Mouse (Mus musculus): ENCODE measurements around the gene Babam2. TPM values are rescaled to one million over a fixed set of nuclear protein-coding genes. Genes with fewer than 3 reads are reported as not detected.

Gene Babam2
- polyA plus RNA-seq, 1 experiment: 92.8 TPM

- Histone ChIP-seq H3K27me3 (ENCODE audit: control insufficient read depth, insufficient read depth, low read length, poor library complexity, severe bottlenecking) (no peaks in the 10 kb centered on the region), H3K27ac (ENCODE audit: insufficient read depth, low read length) (no peak overlapping the region), H3K36me3 (ENCODE audit: control insufficient read depth, insufficient read depth, low read length, poor library complexity, severe bottlenecking) (no peaks in the 10 kb centered on the region), H3K4me1 (ENCODE audit: control insufficient read depth, insufficient read depth, low read length) (no peaks in the 10 kb centered on the region), H3K9me3 (replicated peaks; ENCODE audit: control insufficient read depth, insufficient read depth, low read length, poor library complexity, severe bottlenecking) (no peaks in the 10 kb centered on the region; the same call in 1 of the 2 replicates), H3K4me3 (ENCODE audit: low read depth, low read length) (no peak overlapping the region), H3K9ac (ENCODE audit: low read depth, poor library complexity, severe bottlenecking) (no peak overlapping the region)
- TF ChIP-seq EP300 (IDR thresholded peaks at IDR 0.05; ENCODE audit: insufficient read depth, low read depth, low read length): no peak
- TF ChIP-seq POLR2A (IDR thresholded peaks at IDR 0.05; ENCODE audit: insufficient read depth, low read length): no peak
- no peak for TF ChIP-seq CTCF (IDR thresholded peaks at IDR 0.05; ENCODE audit: low read depth, low read length)
Observed at GRCm38 (mm10) chr5:32069096-32069495, 371.6 kb downstream of the Babam2 start.

- H3K9ac ChIP-seq (ENCODE audit: low read depth, poor library complexity, severe bottlenecking): no peak overlapping the region
- H3K36me3 ChIP-seq (ENCODE audit: control insufficient read depth, insufficient read depth, low read length, poor library complexity, severe bottlenecking): no peaks in the 10 kb centered on the region
- TF ChIP-seq EP300 (IDR thresholded peaks at IDR 0.05; ENCODE audit: insufficient read depth, low read depth, low read length) (no peak), POLR2A (IDR thresholded peaks at IDR 0.05; ENCODE audit: insufficient read depth, low read length) (no peak), CTCF (IDR thresholded peaks at IDR 0.05; ENCODE audit: low read depth, low read length) (no peak)
- H3K27me3 ChIP-seq (ENCODE audit: control insufficient read depth, insufficient read depth, low read length, poor library complexity, severe bottlenecking): no peaks in the 10 kb centered on the region
- H3K27ac ChIP-seq (ENCODE audit: insufficient read depth, low read length): no peak overlapping the region
- no peaks in the 10 kb centered on the region for H3K4me1 ChIP-seq (ENCODE audit: control insufficient read depth, insufficient read depth, low read length)
- H3K9me3 ChIP-seq (replicated peaks; ENCODE audit: control insufficient read depth, insufficient read depth, low read length, poor library complexity, severe bottlenecking): no peaks in the 10 kb centered on the region
- H3K4me3 ChIP-seq (ENCODE audit: low read depth, low read length): no peak overlapping the region
Observed at GRCm38 (mm10) chr5:32069566-32070169, 372.2 kb downstream of the Babam2 start.

- Histone ChIP-seq H3K27me3 (ENCODE audit: control insufficient read depth, insufficient read depth, low read length, poor library complexity, severe bottlenecking) (no peaks in the 10 kb centered on the region), H3K36me3 (ENCODE audit: control insufficient read depth, insufficient read depth, low read length, poor library complexity, severe bottlenecking) (no peaks in the 10 kb centered on the region), H3K27ac (ENCODE audit: insufficient read depth, low read length) (no peak overlapping the region), H3K4me1 (ENCODE audit: control insufficient read depth, insufficient read depth, low read length) (no peaks in the 10 kb centered on the region), H3K4me3 (ENCODE audit: low read depth, low read length) (no peak overlapping the region), H3K9ac (ENCODE audit: low read depth, poor library complexity, severe bottlenecking) (no peak overlapping the region), H3K9me3 (replicated peaks; ENCODE audit: control insufficient read depth, insufficient read depth, low read length, poor library complexity, severe bottlenecking) (no peaks in the 10 kb centered on the region)
- TF ChIP-seq CTCF (IDR thresholded peaks at IDR 0.05; ENCODE audit: low read depth, low read length) (no peak), POLR2A (IDR thresholded peaks at IDR 0.05; ENCODE audit: insufficient read depth, low read length) (no peak), EP300 (IDR thresholded peaks at IDR 0.05; ENCODE audit: insufficient read depth, low read depth, low read length) (no peak)
Observed at GRCm38 (mm10) chr5:32070781-32071180, 373.3 kb downstream of the Babam2 start.

- Histone ChIP-seq H3K4me1 (ENCODE audit: control insufficient read depth, insufficient read depth, low read length) (no peaks in the 10 kb centered on the region), H3K4me3 (ENCODE audit: low read depth, low read length) (no peak overlapping the region), H3K27ac (ENCODE audit: insufficient read depth, low read length) (no peak overlapping the region), H3K27me3 (ENCODE audit: control insufficient read depth, insufficient read depth, low read length, poor library complexity, severe bottlenecking) (no peaks in the 10 kb centered on the region), H3K36me3 (ENCODE audit: control insufficient read depth, insufficient read depth, low read length, poor library complexity, severe bottlenecking) (no peaks in the 10 kb centered on the region), H3K9ac (ENCODE audit: low read depth, poor library complexity, severe bottlenecking) (no peak overlapping the region), H3K9me3 (replicated peaks; ENCODE audit: control insufficient read depth, insufficient read depth, low read length, poor library complexity, severe bottlenecking) (no peaks in the 10 kb centered on the region)
- TF ChIP-seq POLR2A (IDR thresholded peaks at IDR 0.05; ENCODE audit: insufficient read depth, low read length) (no peak), CTCF (IDR thresholded peaks at IDR 0.05; ENCODE audit: low read depth, low read length) (no peak), EP300 (IDR thresholded peaks at IDR 0.05; ENCODE audit: insufficient read depth, low read depth, low read length) (no peak)
Observed at GRCm38 (mm10) chr5:32071314-32071713, 373.8 kb downstream of the Babam2 start.

GRCm38 (mm10) chr5:32071824-32072223 lies 374.3 kb downstream of the Babam2 start:
- H3K27ac ChIP-seq (ENCODE audit: insufficient read depth, low read length): no peak overlapping the region
- H3K9me3 ChIP-seq (replicated peaks; ENCODE audit: control insufficient read depth, insufficient read depth, low read length, poor library complexity, severe bottlenecking): no peaks in the 10 kb centered on the region
- no peaks in the 10 kb centered on the region for H3K36me3 ChIP-seq (ENCODE audit: control insufficient read depth, insufficient read depth, low read length, poor library complexity, severe bottlenecking)
- H3K27me3 ChIP-seq (ENCODE audit: control insufficient read depth, insufficient read depth, low read length, poor library complexity, severe bottlenecking): no peaks in the 10 kb centered on the region
- no peak for TF ChIP-seq EP300 (IDR thresholded peaks at IDR 0.05; ENCODE audit: insufficient read depth, low read depth, low read length)
- no peak for TF ChIP-seq CTCF (IDR thresholded peaks at IDR 0.05; ENCODE audit: low read depth, low read length)
- no peak for TF ChIP-seq POLR2A (IDR thresholded peaks at IDR 0.05; ENCODE audit: insufficient read depth, low read length)
- no peak overlapping the region for H3K4me3 ChIP-seq (ENCODE audit: low read depth, low read length)
- no peaks in the 10 kb centered on the region for H3K4me1 ChIP-seq (ENCODE audit: control insufficient read depth, insufficient read depth, low read length)
- no peak overlapping the region for H3K9ac ChIP-seq (ENCODE audit: low read depth, poor library complexity, severe bottlenecking)

- Histone ChIP-seq H3K4me3 (ENCODE audit: low read depth, low read length) (no peak overlapping the region), H3K27me3 (ENCODE audit: control insufficient read depth, insufficient read depth, low read length, poor library complexity, severe bottlenecking) (no peaks in the 10 kb centered on the region), H3K36me3 (ENCODE audit: control insufficient read depth, insufficient read depth, low read length, poor library complexity, severe bottlenecking) (no peaks in the 10 kb centered on the region), H3K9ac (ENCODE audit: low read depth, poor library complexity, severe bottlenecking) (no peak overlapping the region), H3K4me1 (ENCODE audit: control insufficient read depth, insufficient read depth, low read length) (no peaks in the 10 kb centered on the region), H3K27ac (ENCODE audit: insufficient read depth, low read length) (no peak overlapping the region), H3K9me3 (replicated peaks; ENCODE audit: control insufficient read depth, insufficient read depth, low read length, poor library complexity, severe bottlenecking) (no peaks in the 10 kb centered on the region)
- TF ChIP-seq POLR2A (IDR thresholded peaks at IDR 0.05; ENCODE audit: insufficient read depth, low read length): no peak
- TF ChIP-seq EP300 (IDR thresholded peaks at IDR 0.05; ENCODE audit: insufficient read depth, low read depth, low read length): no peak
- no peak for TF ChIP-seq CTCF (IDR thresholded peaks at IDR 0.05; ENCODE audit: low read depth, low read length)
Observed at GRCm38 (mm10) chr5:32072877-32073276, 375.4 kb downstream of the Babam2 start.
